Mouse (Mus musculus): Measurements from ENCODE around the gene Ascl1.

Gene Ascl1

GRCm38 (mm10) chr10:87493576-87493975 is at the start of gene Ascl1:
Gene Ascl1 (minus strand): TSS chr10:87493660.
- DNase-seq (ENCODE audit: low spot score), result no peak

GRCm38 (mm10) chr10:87534172-87534571 is 40.7 kb upstream of the Ascl1 start:
- no peak for DNase-seq (ENCODE audit: low spot score)

GRCm38 (mm10) chr10:87521646-87522045 is 28.2 kb upstream of the Ascl1 start, which contains the start of gene Pah:
Gene Pah (plus strand): TSS chr10:87521795.
- no peak for DNase-seq (ENCODE audit: low spot score)

- no peak for DNase-seq (ENCODE audit: low spot score)
Measured at GRCm38 (mm10) chr10:87520401-87521116, 27.1 kb upstream of the Ascl1 start.

- no peak for DNase-seq (ENCODE audit: low spot score)
Measured at GRCm38 (mm10) chr10:87518585-87518984, 25.1 kb upstream of the Ascl1 start.

GRCm38 (mm10) chr10:87513052-87513451 is 19.6 kb upstream of the Ascl1 start:
- no peak for DNase-seq (ENCODE audit: low spot score)

- DNase-seq (ENCODE audit: low spot score), result no peak
Measured at GRCm38 (mm10) chr10:87508581-87508980, 15.1 kb upstream of the Ascl1 start.

GRCm38 (mm10) chr10:87503946-87504345 is 10.5 kb upstream of the Ascl1 start:
- DNase-seq (ENCODE audit: low spot score), result peak; percentile 37

GRCm38 (mm10) chr10:87502283-87502682 is 8.8 kb upstream of the Ascl1 start:
- DNase-seq (ENCODE audit: low spot score), result no peak

- no peak for DNase-seq (ENCODE audit: low spot score)
Measured at GRCm38 (mm10) chr10:87501659-87502042, 8.2 kb upstream of the Ascl1 start.

- DNase-seq (ENCODE audit: low spot score), result no peak
Measured at GRCm38 (mm10) chr10:87500926-87501658, 7.6 kb upstream of the Ascl1 start.

- DNase-seq (ENCODE audit: low spot score), result no peak
Measured at GRCm38 (mm10) chr10:87497056-87497455, 3.6 kb upstream of the Ascl1 start.

GRCm38 (mm10) chr10:87494596-87494995 is 1.1 kb upstream of the Ascl1 start:
- DNase-seq (ENCODE audit: low spot score), result no peak

GRCm38 (mm10) chr10:87494176-87494575 is 716 bp upstream of the Ascl1 start:
- DNase-seq (ENCODE audit: low spot score), result no peak

GRCm38 (mm10) chr10:87492661-87493551 is 554 bp downstream of the Ascl1 start:
- peak; percentile 33 for DNase-seq (ENCODE audit: low spot score)

GRCm38 (mm10) chr10:87492332-87492660 is 1.2 kb downstream of the Ascl1 start:
- DNase-seq (ENCODE audit: low spot score), result no peak

GRCm38 (mm10) chr10:87491485-87492040 is 1.9 kb downstream of the Ascl1 start:
- no peak for DNase-seq (ENCODE audit: low spot score)

- DNase-seq (ENCODE audit: low spot score), result no peak
Measured at GRCm38 (mm10) chr10:87490328-87490727, 3.1 kb downstream of the Ascl1 start.

- DNase-seq (ENCODE audit: low spot score), result no peak
Measured at GRCm38 (mm10) chr10:87489246-87490009, 4.0 kb downstream of the Ascl1 start.

- DNase-seq (ENCODE audit: low spot score), result no peak
Measured at GRCm38 (mm10) chr10:87488429-87489145, 4.9 kb downstream of the Ascl1 start.
